Mouse (Mus musculus): ENCODE measurements around the gene Pacs1. TPM values are rescaled to one million over a fixed set of nuclear protein-coding genes. Genes with fewer than 3 reads are reported as not detected.
"Not testable (repeated sequence)": the region's sequence is repeated elsewhere in the genome, so short reads cannot be mapped to it uniquely, and the experiment has no call there.

Pacs1 gene
- total RNA-seq, 1 experiment: 5.4 TPM

DNA sequence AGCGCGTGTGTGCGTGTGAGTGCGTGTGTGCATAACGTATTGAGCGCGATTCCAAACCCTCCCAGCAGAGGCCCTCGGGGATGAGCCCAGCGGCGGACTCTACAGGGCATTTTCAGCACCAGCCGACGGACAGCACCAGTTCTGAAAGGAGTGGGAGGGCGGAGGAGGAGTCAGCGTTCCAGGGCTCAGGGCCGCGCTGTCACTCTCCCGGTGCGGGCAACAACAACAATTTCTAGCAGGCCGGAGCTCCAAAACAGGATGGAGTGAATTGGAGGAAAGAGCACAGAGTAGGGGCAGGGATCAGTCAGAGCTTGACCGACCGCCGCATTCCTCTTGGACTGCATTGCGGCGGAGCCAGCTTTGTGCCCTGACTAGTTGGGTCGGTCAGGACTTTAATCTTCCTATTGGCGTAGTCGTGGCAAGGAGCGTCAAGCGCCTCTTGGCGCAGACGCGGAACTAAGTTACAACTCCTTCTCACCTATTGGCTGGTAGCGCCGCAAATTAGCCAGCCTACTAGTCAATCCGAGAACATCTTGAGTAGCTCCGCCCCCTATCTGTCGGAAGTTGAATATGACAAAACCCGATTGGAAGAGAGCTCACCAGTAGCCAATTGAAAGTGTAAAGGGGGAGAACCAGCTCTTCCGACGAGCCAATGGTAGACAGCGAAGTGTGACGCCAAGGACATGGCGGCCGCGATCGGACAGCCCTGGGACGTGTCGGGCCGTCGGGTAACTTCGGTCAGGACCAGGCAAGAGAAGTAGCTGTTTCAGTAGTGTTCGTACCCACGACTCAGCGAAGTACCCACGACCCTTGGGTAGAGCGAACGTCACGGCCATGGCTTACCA is 184.8 kb downstream of the Pacs1 start, which contains the start of gene Yif1a:
TSS of gene Yif1a (plus strand) at position 655 of the 845 bp plus-strand sequence.
- Histone ChIP-seq H3K36me3 (ENCODE audit: control insufficient read depth, insufficient read depth, low read length, poor library complexity, severe bottlenecking) (peaks cover 10% of the 10 kb centered on the region), H3K27ac (ENCODE audit: insufficient read depth, low read depth, low read length, poor library complexity, severe bottlenecking) (no peak within 1 kb of the TSS; the same call in 1 of the 2 replicates), H3K9ac (ENCODE audit: insufficient read depth, low read depth, low read length, poor library complexity, severe bottlenecking) (peak within 1 kb of the TSS; percentile 88), H3K4me1 (ENCODE audit: control insufficient read depth in 2 of 2, insufficient read depth in 2 of 2, low read length in 2 of 2, poor library complexity in 1 of 2) (peaks cover 2 to 16% of the 10 kb centered on the region in 2 experiments; a peak in 3 of 4 replicates), H3K4me3 (ENCODE audit: insufficient read depth in 1 of 2, low read depth in 1 of 2, low read length in 2 of 2, poor library complexity in 1 of 2, severe bottlenecking in 1 of 2) (peak within 1 kb of the TSS; percentile 96), H3K9me3 (ENCODE audit: control insufficient read depth, insufficient read depth, low read depth, low read length) (no peaks in the 10 kb centered on the region)
- TF ChIP-seq ZC3H11A (IDR thresholded peaks at IDR 0.05; ENCODE audit: borderline replicate concordance, low read depth, low read length): peak; percentile 31; the same call in 1 of the 2 replicates
- TF ChIP-seq MAFK (IDR thresholded peaks at IDR 0.05; ENCODE audit: insufficient read depth, low read depth, low read length): no peak
- 0 out of 2 replicates have a peak, but pooled peaks have one; percentile 6 for TF ChIP-seq ZNF384 (IDR thresholded peaks at IDR 0.05; ENCODE audit: low read depth, low read length)
- TF ChIP-seq CHD2 (IDR thresholded peaks at IDR 0.05; ENCODE audit: low read depth, low read length): peak; percentile 79
- TF ChIP-seq HCFC1 (IDR thresholded peaks at IDR 0.05; ENCODE audit: borderline replicate concordance, insufficient read depth, low read length): peak; percentile 65; the same call in 1 of the 2 replicates
- DNase-seq (ENCODE audit: low read depth, low spot score): peak; percentile 98
- in situ Hi-C loops (cut with MboI; ENCODE audit: low sequenced_read_pairs in 2 of 2, unreplicated experiment in 2 of 2): no loop called here

DNA sequence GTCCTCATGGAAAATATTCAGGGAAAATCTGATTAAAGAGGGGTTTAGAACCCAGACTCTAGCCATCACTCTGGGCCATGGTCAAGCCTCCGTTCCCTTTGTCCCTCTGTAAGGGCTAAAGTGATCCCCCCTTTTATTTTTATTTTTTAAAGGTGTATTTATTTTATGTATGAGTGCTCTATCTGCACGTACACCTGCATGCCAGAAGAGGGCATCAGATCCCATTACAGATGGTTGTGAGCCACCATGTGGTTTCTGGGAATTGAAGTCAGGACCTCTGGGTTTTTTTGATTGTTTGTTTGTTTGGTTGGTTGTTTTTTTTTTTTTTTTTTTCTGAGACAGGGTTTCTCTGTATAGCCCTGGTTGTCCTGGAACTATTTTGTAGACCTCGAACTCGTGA is 186.4 kb downstream of the Pacs1 start:
- H3K9ac ChIP-seq (ENCODE audit: insufficient read depth, low read depth, low read length, poor library complexity, severe bottlenecking); H3K27ac ChIP-seq (ENCODE audit: insufficient read depth, low read depth, low read length, poor library complexity, severe bottlenecking); H3K4me3 ChIP-seq (ENCODE audit: insufficient read depth in 1 of 2, low read depth in 1 of 2, low read length in 2 of 2, poor library complexity in 1 of 2, severe bottlenecking in 1 of 2); H3K36me3 ChIP-seq (ENCODE audit: control insufficient read depth, insufficient read depth, low read length, poor library complexity, severe bottlenecking); H3K9me3 ChIP-seq (ENCODE audit: control insufficient read depth, insufficient read depth, low read depth, low read length); in situ Hi-C loops (cut with MboI; ENCODE audit: low sequenced_read_pairs in 2 of 2, unreplicated experiment in 2 of 2); DNase-seq (ENCODE audit: low read depth, low spot score): not testable (repeated sequence)
- H3K4me1 ChIP-seq (ENCODE audit: control insufficient read depth in 2 of 2, insufficient read depth in 2 of 2, low read length in 2 of 2, poor library complexity in 1 of 2): peaks cover 2 to 20% of the 10 kb centered on the region in 2 experiments; a peak in 3 of 4 replicates

DNA sequence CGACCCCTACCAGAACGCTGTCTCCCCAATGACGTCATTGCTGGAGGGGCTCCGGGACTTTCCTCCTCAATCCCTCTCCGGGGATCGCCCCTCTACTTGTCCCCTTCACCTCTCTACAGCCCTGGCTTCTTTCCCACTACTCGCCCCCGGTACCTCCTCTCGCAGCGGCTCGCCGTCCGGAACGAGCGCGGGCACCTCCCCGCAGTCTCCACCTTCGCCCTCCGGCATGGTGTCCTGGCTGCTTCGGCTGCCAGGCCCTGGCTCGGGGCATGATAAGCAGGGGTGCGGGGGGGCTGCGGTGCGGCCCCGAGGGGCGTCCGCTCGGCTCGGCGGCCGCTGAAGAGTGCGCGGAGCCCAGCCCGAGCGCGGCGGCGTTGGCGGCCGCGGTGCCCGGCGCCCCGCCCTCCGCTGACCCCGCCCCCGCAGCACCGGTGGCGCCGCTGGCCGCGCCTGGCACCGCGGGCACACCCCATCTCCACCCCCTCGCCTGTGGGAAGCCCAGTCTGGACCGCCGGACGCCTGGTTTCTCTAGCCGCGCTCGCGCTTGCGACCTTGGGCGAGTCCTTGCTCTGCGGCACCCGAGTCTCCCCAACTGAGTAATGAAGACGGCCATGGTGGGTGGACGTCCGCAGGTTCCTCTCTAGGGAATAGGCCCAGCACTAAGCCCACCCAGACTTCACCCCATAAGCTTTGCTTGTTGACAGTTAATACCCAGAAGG is 187.6 kb downstream of the Pacs1 start, which contains the start of gene Tmem151a:
TSS of gene Tmem151a (minus strand) at position 387 of the 719 bp plus-strand sequence.
- TF ChIP-seq CHD2 (IDR thresholded peaks at IDR 0.05; ENCODE audit: low read depth, low read length) (no peak), MAFK (IDR thresholded peaks at IDR 0.05; ENCODE audit: insufficient read depth, low read depth, low read length) (no peak), HCFC1 (IDR thresholded peaks at IDR 0.05; ENCODE audit: borderline replicate concordance, insufficient read depth, low read length) (no peak), ZNF384 (IDR thresholded peaks at IDR 0.05; ENCODE audit: low read depth, low read length) (no peak), ZC3H11A (IDR thresholded peaks at IDR 0.05; ENCODE audit: borderline replicate concordance, low read depth, low read length) (no peak)
- in situ Hi-C loops (cut with MboI; ENCODE audit: low sequenced_read_pairs in 2 of 2, unreplicated experiment in 2 of 2): no loop called here
- Histone ChIP-seq H3K27ac (ENCODE audit: insufficient read depth, low read depth, low read length, poor library complexity, severe bottlenecking) (no peak within 1 kb of the TSS), H3K36me3 (ENCODE audit: control insufficient read depth, insufficient read depth, low read length, poor library complexity, severe bottlenecking) (peaks cover 2% of the 10 kb centered on the region; the same call in 1 of the 2 replicates), H3K4me3 (ENCODE audit: insufficient read depth in 1 of 2, low read depth in 1 of 2, low read length in 2 of 2, poor library complexity in 1 of 2, severe bottlenecking in 1 of 2) (peak within 1 kb of the TSS; percentile 76 to 85), H3K4me1 (ENCODE audit: control insufficient read depth in 2 of 2, insufficient read depth in 2 of 2, low read length in 2 of 2, poor library complexity in 1 of 2) (peaks cover 2 to 20% of the 10 kb centered on the region in 2 experiments; a peak in 3 of 4 replicates), H3K9ac (ENCODE audit: insufficient read depth, low read depth, low read length, poor library complexity, severe bottlenecking) (peak within 1 kb of the TSS; percentile 74), H3K9me3 (ENCODE audit: control insufficient read depth, insufficient read depth, low read depth, low read length) (no peaks in the 10 kb centered on the region)
- no peak for DNase-seq (ENCODE audit: low read depth, low spot score)

DNA sequence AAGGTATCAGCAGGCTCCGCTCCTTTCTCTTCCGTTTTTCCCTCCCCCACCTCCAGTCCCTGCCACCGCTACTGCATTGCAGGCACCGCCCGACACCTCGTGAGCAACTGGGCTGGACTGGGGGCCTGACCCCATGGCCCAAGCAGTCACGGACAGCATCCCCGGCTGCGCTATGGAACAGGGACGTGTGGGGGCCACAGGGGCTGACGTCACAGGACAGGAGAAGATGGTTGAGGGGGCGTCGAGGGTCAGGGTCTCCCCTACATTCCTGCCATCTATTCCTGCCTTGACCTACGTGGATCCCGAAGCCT is 188.1 kb downstream of the Pacs1 start:
- no peak for TF ChIP-seq ZC3H11A (IDR thresholded peaks at IDR 0.05; ENCODE audit: borderline replicate concordance, low read depth, low read length)
- no peak for TF ChIP-seq CHD2 (IDR thresholded peaks at IDR 0.05; ENCODE audit: low read depth, low read length)
- TF ChIP-seq MAFK (IDR thresholded peaks at IDR 0.05; ENCODE audit: insufficient read depth, low read depth, low read length): no peak
- TF ChIP-seq ZNF384 (IDR thresholded peaks at IDR 0.05; ENCODE audit: low read depth, low read length): no peak
- TF ChIP-seq HCFC1 (IDR thresholded peaks at IDR 0.05; ENCODE audit: borderline replicate concordance, insufficient read depth, low read length): no peak
- H3K4me3 ChIP-seq (ENCODE audit: insufficient read depth in 1 of 2, low read depth in 1 of 2, low read length in 2 of 2, poor library complexity in 1 of 2, severe bottlenecking in 1 of 2): peak overlapping the region; percentile 76 to 85
- no peaks in the 10 kb centered on the region for H3K9me3 ChIP-seq (ENCODE audit: control insufficient read depth, insufficient read depth, low read depth, low read length)
- in situ Hi-C loops (cut with MboI; ENCODE audit: low sequenced_read_pairs in 2 of 2, unreplicated experiment in 2 of 2): no loop called here
- H3K36me3 ChIP-seq (ENCODE audit: control insufficient read depth, insufficient read depth, low read length, poor library complexity, severe bottlenecking): peaks cover 2% of the 10 kb centered on the region; the same call in 1 of the 2 replicates
- peaks cover 2 to 20% of the 10 kb centered on the region in 2 experiments; a peak in 3 of 4 replicates for H3K4me1 ChIP-seq (ENCODE audit: control insufficient read depth in 2 of 2, insufficient read depth in 2 of 2, low read length in 2 of 2, poor library complexity in 1 of 2)
- no peak overlapping the region for H3K27ac ChIP-seq (ENCODE audit: insufficient read depth, low read depth, low read length, poor library complexity, severe bottlenecking)
- peak overlapping the region; percentile 74; the same call in 1 of the 2 replicates for H3K9ac ChIP-seq (ENCODE audit: insufficient read depth, low read depth, low read length, poor library complexity, severe bottlenecking)
- DNase-seq (ENCODE audit: low read depth, low spot score): no peak
